Mouse (Mus musculus) spleen, postnatal 10 days (tissue): ENCODE data around the gene Vps45.

Experiments
- DNase-seq, 2 experiments: peaks; one replicate each; pipeline ENCODE4 v3.0.0; 2021 to 2022; ENCODE audit warnings: low spot score in 2 of 2

The Vps45 gene

GRCm38 (mm10) chr3:96058231-96058896 is at the start of gene Vps45:
Gene Vps45, minus strand, starts transcription at chr3:96058466.
- DNase-seq: peak; percentile 67 to 75

- DNase-seq: no peak
Observed at GRCm38 (mm10) chr3:96106151-96106550, 47.9 kb upstream of the Vps45 start.

- DNase-seq: peak; percentile 35 to 46
Observed at GRCm38 (mm10) chr3:96105232-96105747, 47.0 kb upstream of the Vps45 start.

- peak; percentile 84 to 88 for DNase-seq
Observed at GRCm38 (mm10) chr3:96104261-96105065, 46.2 kb upstream of the Vps45 start, which contains the start of gene Otud7b. Gene Otud7b, plus strand, starts transcription at chr3:96104527.

- DNase-seq: no peak
Observed at GRCm38 (mm10) chr3:96103901-96104260, 45.6 kb upstream of the Vps45 start.

GRCm38 (mm10) chr3:96102100-96102872 is 44.0 kb upstream of the Vps45 start:
- DNase-seq: peak; percentile 52 to 85

GRCm38 (mm10) chr3:96098616-96099267 is 40.5 kb upstream of the Vps45 start:
- DNase-seq: no peak

GRCm38 (mm10) chr3:96098168-96098567 is 39.9 kb upstream of the Vps45 start:
- no peak for DNase-seq

GRCm38 (mm10) chr3:96094203-96094602 is 35.9 kb upstream of the Vps45 start:
- no peak for DNase-seq

- DNase-seq: no peak
Observed at GRCm38 (mm10) chr3:96093509-96093908, 35.2 kb upstream of the Vps45 start.

GRCm38 (mm10) chr3:96091966-96092365 is 33.7 kb upstream of the Vps45 start:
- no peak for DNase-seq

GRCm38 (mm10) chr3:96091146-96091545 is 32.9 kb upstream of the Vps45 start:
- DNase-seq: no peak

GRCm38 (mm10) chr3:96089882-96090489 is 31.7 kb upstream of the Vps45 start:
- no peak for DNase-seq

GRCm38 (mm10) chr3:96087801-96088200 is 29.5 kb upstream of the Vps45 start:
- DNase-seq: no peak

- no peak for DNase-seq
Observed at GRCm38 (mm10) chr3:96087219-96087618, 29.0 kb upstream of the Vps45 start.

- DNase-seq: no peak
Observed at GRCm38 (mm10) chr3:96084146-96084755, 26.0 kb upstream of the Vps45 start.

- no peak for DNase-seq
Observed at GRCm38 (mm10) chr3:96082714-96083508, 24.6 kb upstream of the Vps45 start.

GRCm38 (mm10) chr3:96082100-96082499 is 23.8 kb upstream of the Vps45 start:
- no peak for DNase-seq

GRCm38 (mm10) chr3:96081650-96082049 is 23.4 kb upstream of the Vps45 start:
- no peak for DNase-seq

- peak in 1 of 2 experiments; percentile 62 for DNase-seq
Observed at GRCm38 (mm10) chr3:96081006-96081405, 22.7 kb upstream of the Vps45 start.
